In genomic region chr3:30213540-30214170, GRCm38 (mm10) we compare ENCODE assay signal across 17 mouse cellular contexts.
DNase-seq lines count a peak whose midpoint lies in the region; ATAC-seq lines count a peak whose summit lies in the region.
"Had no signal": no experiment of that assay in that cellular context is flagged by ENCODE, and none has a peak within 500 bp of the region (broad histone marks: within the 10 kb centered on the region; RNA-seq: fewer than 3 reads in every experiment).

No protein-coding gene starts in this region.

- WGBS in heart, embryonic 12.5 days = 17% methylated on average over 7 of the region's 7 CpGs
- 33% methylated on average over 7 of the region's 7 CpGs for WGBS in midbrain, embryonic 14.5 days
- 39% methylated on average over 7 of the region's 7 CpGs for WGBS in midbrain, embryonic 11.5 days
- 32% methylated on average over 7 of the region's 7 CpGs for WGBS in intestine, embryonic 16.5 days
- WGBS in midbrain, embryonic 10.5 days = 34% methylated on average over 7 of the region's 7 CpGs

- intact Hi-C loops in heart, postnatal 36 days (cut with DNase I) = no loop called here

- H3K27me3 ChIP-seq in heart, embryonic 12.5 days (replicated peaks) = no peaks in the 10 kb centered on the region
- H3K27me3 ChIP-seq in midbrain, embryonic 14.5 days (ENCODE audit: control insufficient read depth, insufficient read depth, low read length) = peaks cover 26% of the 10 kb centered on the region; the same call in 1 of the 2 replicates
- peaks cover 19% of the 10 kb centered on the region for H3K27me3 ChIP-seq in midbrain, embryonic 11.5 days (ENCODE audit: control insufficient read depth, insufficient read depth, low read length)
- H3K27me3 ChIP-seq in intestine, embryonic 16.5 days (replicated peaks; ENCODE audit: control insufficient read depth, insufficient read depth, low read length) = no peaks in the 10 kb centered on the region
- peaks cover 77% of the 10 kb centered on the region for H3K27me3 ChIP-seq in midbrain, embryonic 10.5 days (ENCODE audit: low read depth, poor library complexity, severe bottlenecking)
- H3K27me3 ChIP-seq: heart, embryonic 15.5 days; megakaryocyte, embryonic 14.5 days had no signal

- peaks cover 19% of the 10 kb centered on the region for H3K4me1 ChIP-seq in heart, embryonic 12.5 days (replicated peaks)
- H3K4me1 ChIP-seq in midbrain, embryonic 14.5 days (ENCODE audit: control insufficient read depth, insufficient read depth, low read length) = no peaks in the 10 kb centered on the region
- peaks cover 8% of the 10 kb centered on the region; the same call in 1 of the 2 replicates for H3K4me1 ChIP-seq in midbrain, embryonic 11.5 days (ENCODE audit: control insufficient read depth, insufficient read depth, low read length)
- peaks cover 9% of the 10 kb centered on the region for H3K4me1 ChIP-seq in intestine, embryonic 16.5 days (ENCODE audit: control insufficient read depth, insufficient read depth, low read length)
- H3K4me1 ChIP-seq in midbrain, embryonic 10.5 days = peaks cover 38% of the 10 kb centered on the region
- H3K4me1 ChIP-seq: heart, embryonic 15.5 days; megakaryocyte, embryonic 14.5 days had no signal

- DNase-seq in heart, postnatal 36 days = no peak
- DNase-seq in midbrain, embryonic 14.5 days = peak; percentile 26
- DNase-seq in midbrain, embryonic 11.5 days (ENCODE audit: low spot score, missing footprints) = no peak
- no peak for DNase-seq in midbrain, embryonic 10.5 days (ENCODE audit: low spot score)
- no peak for DNase-seq in yolk sac, embryonic 10.5 days (ENCODE audit: low spot score)
- no peak for DNase-seq in layer of hippocampus, adult 8-10 months (ENCODE audit: low spot score in 2 of 2)
- DNase-seq: adrenal gland, adult 2 months; cerebellum, postnatal 10 days; right cerebral cortex, postnatal 14 days; thymus, postnatal 25 days had no signal

- H3K4me3 ChIP-seq in heart, embryonic 12.5 days = no peak overlapping the region
- H3K4me3 ChIP-seq in midbrain, embryonic 14.5 days (replicated peaks; ENCODE audit: low read depth, low read length) = no peak overlapping the region
- H3K4me3 ChIP-seq in midbrain, embryonic 11.5 days (ENCODE audit: low read depth, low read length) = no peak overlapping the region
- no peak overlapping the region for H3K4me3 ChIP-seq in intestine, embryonic 16.5 days (ENCODE audit: low read length)
- H3K4me3 ChIP-seq in midbrain, embryonic 10.5 days = no peak overlapping the region
- H3K4me3 ChIP-seq: heart, embryonic 15.5 days; layer of hippocampus, adult 2 months; megakaryocyte, embryonic 14.5 days; myocyte had no signal

- no peaks in the 10 kb centered on the region for H3K9me3 ChIP-seq in heart, embryonic 12.5 days (replicated peaks)
- H3K9me3 ChIP-seq in midbrain, embryonic 14.5 days (ENCODE audit: control insufficient read depth, low read length) = no peaks in the 10 kb centered on the region
- H3K9me3 ChIP-seq in midbrain, embryonic 11.5 days (ENCODE audit: control insufficient read depth, low read length) = no peaks in the 10 kb centered on the region
- H3K9me3 ChIP-seq in intestine, embryonic 16.5 days (ENCODE audit: control insufficient read depth, low read length) = no peaks in the 10 kb centered on the region
- H3K9me3 ChIP-seq in midbrain, embryonic 10.5 days (replicated peaks) = no peaks in the 10 kb centered on the region
- H3K9me3 ChIP-seq: heart, embryonic 15.5 days; megakaryocyte, embryonic 14.5 days had no signal

- H3K9ac ChIP-seq in heart, embryonic 12.5 days = no peak overlapping the region
- H3K9ac ChIP-seq in midbrain, embryonic 14.5 days (replicated peaks; ENCODE audit: low read length) = no peak overlapping the region
- no peak overlapping the region for H3K9ac ChIP-seq in midbrain, embryonic 11.5 days (ENCODE audit: low read length)
- no peak overlapping the region for H3K9ac ChIP-seq in intestine, embryonic 16.5 days (ENCODE audit: low read depth, low read length)
- H3K9ac ChIP-seq: heart, embryonic 15.5 days had no signal

- peak; percentile 53; the same call in 1 of the 2 replicates for ATAC-seq in heart, embryonic 12.5 days (ENCODE audit: insufficient number of reproducible peaks, low FRiP score)
- no peak for ATAC-seq in midbrain, embryonic 14.5 days (ENCODE audit: low FRiP score, low TSS enrichment)
- ATAC-seq in midbrain, embryonic 11.5 days (ENCODE audit: low FRiP score) = no peak
- peak; percentile 69 for ATAC-seq in intestine, embryonic 16.5 days
- ATAC-seq: CD4-positive, CD25-positive, alpha-beta regulatory T cell, adult 4 months had no signal

- H3K27ac ChIP-seq in heart, embryonic 12.5 days (ENCODE audit: poor library complexity, severe bottlenecking) = peak overlapping the region; percentile 41; the same call in 1 of the 2 replicates
- no peak overlapping the region for H3K27ac ChIP-seq in midbrain, embryonic 14.5 days (replicated peaks; ENCODE audit: low read depth, low read length)
- no peak overlapping the region for H3K27ac ChIP-seq in midbrain, embryonic 11.5 days (ENCODE audit: low read depth, low read length)
- no peak overlapping the region for H3K27ac ChIP-seq in intestine, embryonic 16.5 days (ENCODE audit: low read length)
- H3K27ac ChIP-seq in midbrain, embryonic 10.5 days (replicated peaks) = no peak overlapping the region
- H3K27ac ChIP-seq: heart, embryonic 15.5 days; layer of hippocampus, adult 2 months had no signal

- no peaks in the 10 kb centered on the region for H3K36me3 ChIP-seq in heart, embryonic 12.5 days
- no peaks in the 10 kb centered on the region for H3K36me3 ChIP-seq in midbrain, embryonic 14.5 days (ENCODE audit: control insufficient read depth, insufficient read depth, low read length)
- H3K36me3 ChIP-seq in midbrain, embryonic 11.5 days (ENCODE audit: control insufficient read depth, insufficient read depth, low read length) = no peaks in the 10 kb centered on the region
- H3K36me3 ChIP-seq in intestine, embryonic 16.5 days (ENCODE audit: control insufficient read depth, insufficient read depth, low read length) = no peaks in the 10 kb centered on the region
- no peaks in the 10 kb centered on the region for H3K36me3 ChIP-seq in midbrain, embryonic 10.5 days
- H3K36me3 ChIP-seq: heart, embryonic 15.5 days had no signal

- no peak overlapping the region for H3K4me2 ChIP-seq in heart, embryonic 12.5 days
- no peak overlapping the region for H3K4me2 ChIP-seq in midbrain, embryonic 14.5 days (ENCODE audit: low read length)
- H3K4me2 ChIP-seq in midbrain, embryonic 11.5 days = no peak overlapping the region
- no peak overlapping the region for H3K4me2 ChIP-seq in intestine, embryonic 16.5 days (ENCODE audit: low read depth, low read length)
- H3K4me2 ChIP-seq: heart, embryonic 15.5 days had no signal

Comparison
In these comparisons a context has a peak if more than half of its experiments do, and no peak if none do; other contexts are left out.
1. ATAC-seq: peak in heart, embryonic 12.5 days (single experiment) and intestine, embryonic 16.5 days (single experiment); none in midbrain, embryonic 14.5 days (single experiment) and midbrain, embryonic 11.5 days (single experiment).